Mouse (Mus musculus) heart, embryonic 14.5 days (tissue): ENCODE results near the gene Gm13278. TPM values are rescaled to one million over a fixed set of nuclear protein-coding genes. Genes with fewer than 3 reads are reported as not detected.
"Not testable (repeated sequence)": the region's sequence is repeated elsewhere in the genome, so short reads cannot be mapped to it uniquely, and the experiment has no call there.

Experiments
- ATAC-seq: fragments of 200-750 bp; cut with Nextera tagmentation; 2 replicates; pipeline ENCODE4 v1.8.0; 2017; ENCODE audit warnings: low read depth, moderate TSS enrichment; ENCODE audit not compliant: insufficient number of reproducible peaks, insufficient read depth, low FRiP score
- H3K27ac ChIP-seq, 2 experiments: fragments of 200-500 bp in 1 of 2; fragments of 300-500 bp in 1 of 2; sonication (generic) in 1 of 2; replicated peaks in 1 of 2; 2 replicates each; pipeline ENCODE4 v1.5.1; 2012 to 2014; ENCODE audit warnings: low read depth in 2 of 2, low read length in 2 of 2, control low read depth in 1 of 2, mild to moderate bottlenecking in 1 of 2, mixed read lengths in 1 of 2; ENCODE audit not compliant: control insufficient read depth in 1 of 2, insufficient read depth in 1 of 2
- H3K27me3 ChIP-seq: fragments of 300-500 bp; sonication (generic); 2 replicates; pipeline ENCODE4 v1.6.1; 2014; ENCODE audit warnings: mild to moderate bottlenecking, low read length, control low read depth; ENCODE audit not compliant: control insufficient read depth, insufficient read depth
- H3K36me3 ChIP-seq: fragments of 300-500 bp; sonication (generic); 2 replicates; pipeline ENCODE4 v1.6.1; 2014; ENCODE audit warnings: mild to moderate bottlenecking, control low read depth, low read length, mixed read lengths; ENCODE audit not compliant: control insufficient read depth, insufficient read depth
- H3K4me1 ChIP-seq, 2 experiments: fragments of 200-500 bp in 1 of 2; fragments of 300-500 bp in 1 of 2; sonication (generic) in 1 of 2; 2 replicates each; pipeline ENCODE4 v1.6.1; 2012 to 2014; ENCODE audit warnings: low read length in 2 of 2, control low read depth in 1 of 2, mixed read lengths in 1 of 2; ENCODE audit not compliant: control insufficient read depth in 2 of 2, insufficient read depth in 2 of 2
- H3K4me2 ChIP-seq: fragments of 300-500 bp; sonication (generic); 2 replicates; pipeline ENCODE4 v1.6.1; 2014; ENCODE audit warnings: mild to moderate bottlenecking, low read length
- H3K4me3 ChIP-seq, 2 experiments: fragments of 200-500 bp in 1 of 2; fragments of 300-500 bp in 1 of 2; sonication (generic) in 1 of 2; 2 replicates each; pipeline ENCODE4 v1.5.1; 2012 to 2014; ENCODE audit warnings: low read length in 2 of 2, mild to moderate bottlenecking in 2 of 2, control low read depth in 1 of 2, low read depth in 1 of 2, moderate library complexity in 1 of 2; ENCODE audit not compliant: control insufficient read depth in 1 of 2, insufficient read depth in 1 of 2
- H3K9ac ChIP-seq: fragments of 300-500 bp; sonication (generic); 2 replicates; pipeline ENCODE4 v1.6.1; 2014; ENCODE audit warnings: mild to moderate bottlenecking, low read length
- H3K9me3 ChIP-seq: fragments of 300-500 bp; sonication (generic); 2 replicates; pipeline ENCODE4 v1.6.1; 2016; ENCODE audit warnings: low read length, control low read depth; ENCODE audit not compliant: control insufficient read depth
- WGBS: fragments of 180-500 bp; shearing (Covaris S2); extraction: QIAGEN DNeasy Blood & Tissue Kit; methylation state at CpG from one replicate; pipeline ENCODE4 v1.1.7; 2014; 5-methylcytosine and 5-hydroxymethylcytosine counted together
- polyA plus RNA-seq: library from polyadenylated mRNA; unstranded; fragments of >200 nt; fragmentation: Nextera tagmentation; extraction: Ambion mirVana; gene quantifications from 2 replicates; pipeline ENCODE4 v1.2.1, GENCODE M21; 2014

The Gm13278 gene
- polyA plus RNA-seq, 1 experiment from 2014 or later = not detected

GRCm38 (mm10) chr4:88819659-88820058, 28.3 kb downstream of the Gm13278 start, which contains the start of gene Ifna11:
Ifna11 (plus strand) TSS chr4:88819959.
- no peak within 1 kb of the TSS for H3K4me2 ChIP-seq
- H3K4me3 ChIP-seq = no peak within 1 kb of the TSS
- H3K27ac ChIP-seq = no peak within 1 kb of the TSS
- H3K9me3 ChIP-seq = no peaks in the 10 kb centered on the region
- no peaks in the 10 kb centered on the region for H3K27me3 ChIP-seq
- WGBS = 63% methylated on average over 1 of the region's 1 CpGs
- no peaks in the 10 kb centered on the region for H3K36me3 ChIP-seq
- H3K4me1 ChIP-seq = no peaks in the 10 kb centered on the region
- no peak for ATAC-seq
- H3K9ac ChIP-seq = no peak within 1 kb of the TSS

- Histone ChIP-seq H3K9ac (no peak overlapping the region), H3K27ac (no peak overlapping the region), H3K9me3 (no peaks in the 10 kb centered on the region), H3K4me1 (no peaks in the 10 kb centered on the region), H3K4me2 (no peak overlapping the region), H3K4me3 (no peak overlapping the region), H3K36me3 (no peaks in the 10 kb centered on the region), H3K27me3 (no peaks in the 10 kb centered on the region)
- WGBS = 23% methylated on average over 4 of the region's 4 CpGs
- no peak for ATAC-seq
These were observed 31.6 kb downstream of the Gm13278 start for GRCm38 (mm10) chr4:88822995-88823394.

- H3K9ac ChIP-seq, H3K27me3 ChIP-seq, H3K4me1 ChIP-seq, H3K4me3 ChIP-seq, H3K9me3 ChIP-seq, H3K27ac ChIP-seq, H3K36me3 ChIP-seq, ATAC-seq, H3K4me2 ChIP-seq: not testable (repeated sequence)
These were observed 35.8 kb downstream of the Gm13278 start, which contains the start of gene Ifna6 for GRCm38 (mm10) chr4:88827116-88827515. Ifna6 (plus strand) TSS chr4:88827416.

GRCm38 (mm10) chr4:88830523-88830922, 39.2 kb downstream of the Gm13278 start:
- H3K4me3 ChIP-seq = no peak overlapping the region
- H3K27ac ChIP-seq = no peak overlapping the region
- H3K27me3 ChIP-seq = no peaks in the 10 kb centered on the region
- WGBS = 17% methylated on average over 4 of the region's 4 CpGs
- H3K9ac ChIP-seq = no peak overlapping the region
- no peak overlapping the region for H3K4me2 ChIP-seq
- no peaks in the 10 kb centered on the region for H3K36me3 ChIP-seq
- no peak for ATAC-seq
- H3K9me3 ChIP-seq = no peaks in the 10 kb centered on the region
- no peaks in the 10 kb centered on the region for H3K4me1 ChIP-seq

GRCm38 (mm10) chr4:88835225-88835624, 43.9 kb downstream of the Gm13278 start, which contains the start of gene Ifna5:
Ifna5 (plus strand) TSS chr4:88835525.
- H3K4me3 ChIP-seq, H3K36me3 ChIP-seq, H3K27ac ChIP-seq, H3K9ac ChIP-seq, H3K4me1 ChIP-seq, H3K4me2 ChIP-seq, ATAC-seq, H3K27me3 ChIP-seq, H3K9me3 ChIP-seq: not testable (repeated sequence)
- 85% methylated on average over 1 of the region's 1 CpGs for WGBS

GRCm38 (mm10) chr4:88838828-88839227, 47.5 kb downstream of the Gm13278 start:
- Histone ChIP-seq H3K4me2 (no peak overlapping the region), H3K27me3 (no peaks in the 10 kb centered on the region), H3K9me3 (no peaks in the 10 kb centered on the region), H3K27ac (no peak overlapping the region), H3K4me3 (no peak overlapping the region), H3K36me3 (no peaks in the 10 kb centered on the region), H3K9ac (no peak overlapping the region), H3K4me1 (no peaks in the 10 kb centered on the region)
- no peak for ATAC-seq
- 42% methylated on average over 3 of the region's 3 CpGs for WGBS

- ATAC-seq = no peak
- no peak overlapping the region for H3K4me3 ChIP-seq
- H3K4me1 ChIP-seq = no peaks in the 10 kb centered on the region
- H3K9ac ChIP-seq = no peak overlapping the region
- WGBS = 52% methylated on average over 3 of the region's 3 CpGs
- H3K27ac ChIP-seq = no peak overlapping the region
- H3K36me3 ChIP-seq = no peaks in the 10 kb centered on the region
- H3K9me3 ChIP-seq = no peaks in the 10 kb centered on the region
- H3K4me2 ChIP-seq = no peak overlapping the region
- H3K27me3 ChIP-seq = no peaks in the 10 kb centered on the region
These were observed 48.7 kb downstream of the Gm13278 start for GRCm38 (mm10) chr4:88840058-88840457.

- no peak within 1 kb of the TSS for H3K4me2 ChIP-seq
- H3K9me3 ChIP-seq = no peaks in the 10 kb centered on the region
- WGBS = 37% methylated on average over 2 of the region's 2 CpGs
- H3K27me3 ChIP-seq = no peaks in the 10 kb centered on the region
- no peak within 1 kb of the TSS for H3K9ac ChIP-seq
- H3K36me3 ChIP-seq = no peaks in the 10 kb centered on the region
- ATAC-seq = no peak
- no peaks in the 10 kb centered on the region for H3K4me1 ChIP-seq
- no peak within 1 kb of the TSS for H3K4me3 ChIP-seq
- H3K27ac ChIP-seq = no peak within 1 kb of the TSS
These were observed 50.1 kb downstream of the Gm13278 start, which contains the start of gene Ifna4 for GRCm38 (mm10) chr4:88841438-88841911. Ifna4 (plus strand) TSS chr4:88841861.
